Mouse (Mus musculus) megakaryocyte, embryonic 14.5 days (primary cell): ENCODE results near the gene Numbl. TPM values are rescaled to one million over a fixed set of nuclear protein-coding genes. Genes with fewer than 3 reads are reported as not detected.
A peak's percentile ranks its signal among the peaks of the same experiment; 100 is the strongest.

Experiments
- H3K27me3 ChIP-seq: replicated peaks from 2 replicates; pipeline ENCODE3; 2012; ENCODE audit warnings: inconsistent platforms
- H3K36me3 ChIP-seq: replicated peaks from 2 replicates; pipeline ENCODE3; 2012; ENCODE audit warnings: low read length, inconsistent platforms, mixed read lengths
- H3K4me1 ChIP-seq: 2 replicates; pipeline ENCODE4 v1.6.1; 2012; ENCODE audit warnings: inconsistent platforms
- H3K4me3 ChIP-seq: replicated peaks from 2 replicates; pipeline ENCODE3; 2012; ENCODE audit warnings: moderate library complexity, mild to moderate bottlenecking, inconsistent platforms
- H3K9me3 ChIP-seq: 2 replicates; pipeline ENCODE4 v1.6.1; 2012; ENCODE audit warnings: inconsistent platforms
- FLI1 ChIP-seq: IDR thresholded peaks from 2 replicates; pipeline ENCODE4 v1.6.1; 2012; ENCODE audit warnings: low read length, inconsistent platforms, mixed read lengths
- GATA1 ChIP-seq: IDR thresholded peaks from 3 replicates; pipeline ENCODE4 v1.6.1; 2012; ENCODE audit warnings: mixed read lengths, low read length, inconsistent platforms, borderline replicate concordance
- polyA plus RNA-seq: library from polyadenylated mRNA; stranded (reverse); fragments of >175 nt; gene quantifications from 2 replicates; pipeline ENCODE4 v1.2.3, GENCODE M21; 2012; ENCODE audit warnings: low replicate concordance; ENCODE audit not compliant: insufficient read depth

The Numbl gene
- polyA plus RNA-seq, 1 experiment: 2.0 TPM

DNA sequence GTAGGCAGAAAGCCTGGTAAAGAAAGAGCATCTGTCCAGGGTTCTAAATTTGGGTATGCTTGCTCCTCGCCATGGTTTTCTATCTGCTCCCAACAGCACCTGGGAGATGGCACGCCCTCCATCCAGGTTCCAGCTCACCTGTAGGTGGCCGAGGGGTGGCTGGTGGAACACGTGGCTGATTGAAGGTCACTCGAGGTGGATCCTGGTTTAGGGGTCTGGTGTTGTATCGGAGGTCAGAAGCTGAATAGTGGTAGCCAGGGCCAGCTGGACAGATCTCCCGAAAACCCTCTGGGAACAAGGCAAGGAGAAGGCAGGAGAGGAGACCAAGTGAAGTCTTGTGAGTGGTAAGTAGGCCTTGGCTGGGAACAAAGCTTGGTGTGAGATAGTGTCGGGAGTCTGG is 69.3 kb downstream of the Numbl start:
- peaks cover 57% of the 10 kb centered on the region for H3K4me1 ChIP-seq
- no peaks in the 10 kb centered on the region for H3K36me3 ChIP-seq
- no peak overlapping the region for H3K4me3 ChIP-seq
- no peak for TF ChIP-seq GATA1
- TF ChIP-seq FLI1: no peak
- peaks cover 9% of the 10 kb centered on the region; the same call in 1 of the 2 replicates for H3K9me3 ChIP-seq
- peaks cover 93% of the 10 kb centered on the region for H3K27me3 ChIP-seq

GRCm38 (mm10) chr7:27328161-27328560 is 69.9 kb downstream of the Numbl start:
- Histone ChIP-seq H3K36me3 (no peaks in the 10 kb centered on the region), H3K27me3 (peaks cover 93% of the 10 kb centered on the region), H3K4me1 (peaks cover 61% of the 10 kb centered on the region), H3K4me3 (no peak overlapping the region), H3K9me3 (peaks cover 9% of the 10 kb centered on the region; the same call in 1 of the 2 replicates)
- TF ChIP-seq FLI1: no peak
- no peak for TF ChIP-seq GATA1

- Histone ChIP-seq H3K4me1 (peaks cover 66% of the 10 kb centered on the region), H3K9me3 (peaks cover 9% of the 10 kb centered on the region; the same call in 1 of the 2 replicates), H3K27me3 (peaks cover 93% of the 10 kb centered on the region), H3K36me3 (no peaks in the 10 kb centered on the region), H3K4me3 (no peak overlapping the region)
- TF ChIP-seq FLI1: no peak
- no peak for TF ChIP-seq GATA1
These were observed 70.4 kb downstream of the Numbl start for GRCm38 (mm10) chr7:27328648-27329047.

- Histone ChIP-seq H3K4me3 (peak overlapping the region; percentile 91), H3K36me3 (no peaks in the 10 kb centered on the region), H3K4me1 (peaks cover 74% of the 10 kb centered on the region), H3K9me3 (peaks cover 9% of the 10 kb centered on the region; the same call in 1 of the 2 replicates), H3K27me3 (peaks cover 93% of the 10 kb centered on the region)
- TF ChIP-seq FLI1 (no peak), GATA1 (no peak)
These were observed 71.2 kb downstream of the Numbl start for GRCm38 (mm10) chr7:27329326-27329947.

DNA sequence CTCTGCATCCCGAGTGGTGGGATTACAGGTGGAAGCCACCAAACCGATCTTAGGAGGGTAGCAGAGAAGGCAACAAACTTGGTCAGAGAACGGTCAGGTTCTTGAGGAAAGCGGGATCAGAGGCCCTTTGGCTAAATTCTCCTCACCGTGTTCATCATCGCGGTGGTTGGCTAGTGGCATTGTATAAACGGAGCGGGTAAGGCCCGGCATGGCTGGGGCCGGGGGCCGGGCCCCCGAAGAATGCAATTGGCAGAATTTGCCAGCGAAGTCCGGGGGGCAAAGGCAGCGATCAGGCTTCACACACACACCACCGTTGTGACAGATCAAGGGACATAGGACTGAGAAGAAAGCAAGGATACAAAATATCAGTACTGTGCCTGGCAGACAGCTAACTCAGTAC is 71.7 kb downstream of the Numbl start:
- TF ChIP-seq FLI1: no peak
- no peak for TF ChIP-seq GATA1
- H3K36me3 ChIP-seq: no peaks in the 10 kb centered on the region
- peaks cover 79% of the 10 kb centered on the region for H3K4me1 ChIP-seq
- H3K27me3 ChIP-seq: peaks cover 93% of the 10 kb centered on the region
- peaks cover 9% of the 10 kb centered on the region; the same call in 1 of the 2 replicates for H3K9me3 ChIP-seq
- peak overlapping the region; percentile 91 for H3K4me3 ChIP-seq

DNA sequence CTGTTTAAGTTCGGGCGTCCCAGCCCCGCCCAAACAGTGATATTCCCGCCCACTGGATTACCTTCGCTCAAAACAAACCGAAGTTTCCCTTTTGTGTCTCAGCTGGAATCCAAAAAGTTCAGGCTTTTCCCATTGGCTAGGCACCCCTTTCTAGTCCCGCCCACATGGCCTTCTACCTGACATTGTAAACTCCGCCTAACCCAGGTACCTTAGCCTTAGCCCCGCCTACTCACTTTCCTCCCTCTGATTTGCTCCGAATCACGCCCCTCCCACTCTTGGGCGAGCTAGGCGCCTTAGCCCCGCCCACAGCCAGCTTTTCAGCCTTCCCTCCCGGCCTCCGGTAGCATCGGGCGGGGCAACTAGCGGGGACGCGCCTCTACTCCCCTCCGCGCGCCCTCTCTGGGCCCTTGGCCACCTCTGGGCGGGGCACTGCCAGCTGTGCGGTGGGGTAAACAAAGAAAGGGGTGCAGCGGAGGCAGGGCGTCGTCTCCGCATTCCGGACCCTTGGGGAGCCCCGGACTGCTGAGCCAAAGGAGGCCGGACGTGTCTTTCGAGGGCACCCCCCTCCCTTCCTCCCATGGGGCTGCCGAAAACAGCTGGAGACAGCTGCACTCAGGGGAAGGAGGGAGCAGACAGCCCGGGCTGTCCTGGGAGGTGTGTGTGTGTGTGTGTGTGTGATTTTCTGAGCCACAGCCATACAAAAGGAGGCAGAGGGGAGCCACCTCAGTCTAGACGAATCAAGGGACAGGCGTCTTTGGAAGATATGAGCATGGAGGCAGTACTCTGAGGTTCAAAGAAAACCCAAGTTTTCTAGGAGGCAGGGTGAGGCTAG is 72.7 kb downstream of the Numbl start:
- Histone ChIP-seq H3K4me1 (peaks cover 82% of the 10 kb centered on the region), H3K36me3 (no peaks in the 10 kb centered on the region), H3K9me3 (peaks cover 9% of the 10 kb centered on the region; the same call in 1 of the 2 replicates), H3K27me3 (peaks cover 92% of the 10 kb centered on the region), H3K4me3 (peak overlapping the region; percentile 91)
- TF ChIP-seq FLI1 (no peak), GATA1 (no peak)

GRCm38 (mm10) chr7:27331541-27331851 is 73.3 kb downstream of the Numbl start:
- Histone ChIP-seq H3K27me3 (peaks cover 91% of the 10 kb centered on the region), H3K9me3 (peaks cover 5% of the 10 kb centered on the region; the same call in 1 of the 2 replicates), H3K36me3 (no peaks in the 10 kb centered on the region), H3K4me1 (peaks cover 82% of the 10 kb centered on the region), H3K4me3 (peak overlapping the region; percentile 91)
- TF ChIP-seq GATA1: no peak

Other genes starting within 250 kb of the Numbl start
- not detected in 2 replicates for gene Cyp2a12, start 229.4 kb upstream of the Numbl start, polyA plus RNA-seq
- gene Cyp2f2, start 138.5 kb upstream of the Numbl start, polyA plus RNA-seq: not detected in 2 replicates
- not detected in 2 replicates for gene Cyp2t4, start 104.7 kb upstream of the Numbl start, polyA plus RNA-seq
- 75.2 and 107 TPM in 2 replicates for gene Egln2, start 91.6 kb upstream of the Numbl start, polyA plus RNA-seq
- gene Rab4b, start 79.5 kb upstream of the Numbl start, polyA plus RNA-seq: 400 and 700 TPM in 2 replicates
- not detected in 2 replicates for gene Gm21983, start 77.3 kb upstream of the Numbl start, polyA plus RNA-seq
- not detected in 2 replicates for gene Mia, start 77.3 kb upstream of the Numbl start, polyA plus RNA-seq
- 1.0 and 2.3 TPM in 2 replicates for gene BC024978, start 62.7 kb upstream of the Numbl start, polyA plus RNA-seq
- gene Snrpa, start 62.2 kb upstream of the Numbl start, polyA plus RNA-seq: 467 and 2,125 TPM in 2 replicates
- gene Itpkc, start 29.8 kb upstream of the Numbl start, polyA plus RNA-seq: 1.0 and 3.0 TPM in 2 replicates
- gene Coq8b, start 25.4 kb upstream of the Numbl start, polyA plus RNA-seq: 45.5 and 46.3 TPM in 2 replicates
- 0.28 TPM in 1 of 2 replicates, not detected in the other for gene Ltbp4, start 79.3 kb downstream of the Numbl start, polyA plus RNA-seq
- 214 and 344 TPM in 2 replicates for gene Shkbp1, start 97.6 kb downstream of the Numbl start, polyA plus RNA-seq
- 1.4 and 7.6 TPM in 2 replicates for gene Gm20479, start 99.0 kb downstream of the Numbl start, polyA plus RNA-seq
- gene Sptbn4, start 189.3 kb downstream of the Numbl start, polyA plus RNA-seq: 0.27 and 0.45 TPM in 2 replicates
- gene Blvrb, start 189.5 kb downstream of the Numbl start, polyA plus RNA-seq: 330 and 332 TPM in 2 replicates
- gene Sertad3, start 215.3 kb downstream of the Numbl start, polyA plus RNA-seq: 28.2 and 88.9 TPM in 2 replicates
- 159 and 273 TPM in 2 replicates for gene Sertad1, start 228.5 kb downstream of the Numbl start, polyA plus RNA-seq
- gene Prx, start 240.9 kb downstream of the Numbl start, polyA plus RNA-seq: 1.7 and 1.8 TPM in 2 replicates